Mouse (Mus musculus): ENCODE data around the gene Hyou1. TPM values are rescaled to one million over a fixed set of nuclear protein-coding genes. Genes with fewer than 3 reads are reported as not detected.
"Not testable (repeated sequence)": the region's sequence is repeated elsewhere in the genome, so short reads cannot be mapped to it uniquely, and the experiment has no call there.

The Hyou1 gene
- polyA plus RNA-seq, 1 experiment from 2014 or later = 35.8 TPM

- Histone ChIP-seq H3K36me3 (peaks cover 56% of the 10 kb centered on the region), H3K9me3 (replicated peaks) (no peaks in the 10 kb centered on the region), H3K4me3 (no peak overlapping the region), H3K27me3 (no peaks in the 10 kb centered on the region), H3K9ac (no peak overlapping the region), H3K4me1 (peaks cover 7% of the 10 kb centered on the region), H3K27ac (no peak overlapping the region), H3K4me2 (replicated peaks) (no peak overlapping the region)
- no peak for ATAC-seq (ENCODE audit: low FRiP score)
- WGBS = 83% methylated on average over 1 of the region's 1 CpGs
Observed at GRCm38 (mm10) chr9:44411601-44412130, 32.4 kb downstream of the Hyou1 start.

GRCm38 (mm10) chr9:44412306-44412705, 33.0 kb downstream of the Hyou1 start:
- H3K36me3 ChIP-seq = peaks cover 56% of the 10 kb centered on the region
- H3K27me3 ChIP-seq = no peaks in the 10 kb centered on the region
- H3K4me3 ChIP-seq = no peak overlapping the region
- WGBS = 87% methylated on average over 4 of the region's 4 CpGs
- H3K4me2 ChIP-seq (replicated peaks) = no peak overlapping the region
- no peak for ATAC-seq (ENCODE audit: low FRiP score)
- no peak overlapping the region for H3K27ac ChIP-seq
- no peaks in the 10 kb centered on the region for H3K9me3 ChIP-seq (replicated peaks)
- H3K4me1 ChIP-seq = peaks cover 11% of the 10 kb centered on the region
- no peak overlapping the region for H3K9ac ChIP-seq

DNA sequence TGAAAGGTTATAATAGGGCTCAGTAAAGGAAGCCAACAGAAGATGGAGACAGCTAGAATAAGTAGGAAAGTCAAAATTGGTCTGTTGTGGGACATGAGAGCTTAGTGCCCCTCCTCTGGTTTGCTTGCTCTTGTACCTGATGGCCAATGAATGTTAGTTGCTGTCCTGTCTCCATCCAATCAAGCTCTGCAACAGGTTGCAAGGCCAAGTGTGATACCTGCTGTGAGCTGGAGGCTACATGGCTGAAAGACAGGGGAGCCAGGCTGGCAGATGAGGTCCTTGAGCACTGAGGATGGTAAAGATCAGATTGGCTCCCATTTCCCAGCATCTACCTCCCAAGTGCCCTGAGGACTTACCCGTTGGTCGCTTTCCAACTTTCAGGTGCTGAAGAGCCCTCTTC, 33.5 kb downstream of the Hyou1 start:
- Histone ChIP-seq H3K9ac (no peak overlapping the region), H3K4me1 (peaks cover 14% of the 10 kb centered on the region), H3K9me3 (replicated peaks) (no peaks in the 10 kb centered on the region), H3K4me2 (replicated peaks) (no peak overlapping the region), H3K27ac (no peak overlapping the region), H3K4me3 (no peak overlapping the region), H3K36me3 (peaks cover 56% of the 10 kb centered on the region), H3K27me3 (no peaks in the 10 kb centered on the region)
- 82% methylated on average over 2 of the region's 2 CpGs for WGBS
- no peak for ATAC-seq (ENCODE audit: low FRiP score)

- H3K4me2 ChIP-seq (replicated peaks) = peak overlapping the region; percentile 93
- H3K9me3 ChIP-seq (replicated peaks) = no peaks in the 10 kb centered on the region
- no peaks in the 10 kb centered on the region for H3K27me3 ChIP-seq
- peaks cover 6% of the 10 kb centered on the region for H3K4me1 ChIP-seq
- H3K4me3 ChIP-seq = peak overlapping the region; percentile 80
- H3K36me3 ChIP-seq = peaks cover 22% of the 10 kb centered on the region
- ATAC-seq (ENCODE audit: low FRiP score) = peak; percentile 79
- H3K27ac ChIP-seq = peak overlapping the region; percentile 77; the same call in 1 of the 2 replicates
- peak overlapping the region; percentile 80 for H3K9ac ChIP-seq
- 9% methylated on average over 26 of the region's 26 CpGs for WGBS
Observed at GRCm38 (mm10) chr9:44417156-44417891, 38.0 kb downstream of the Hyou1 start.

GRCm38 (mm10) chr9:44417892-44418363, 38.6 kb downstream of the Hyou1 start:
- peaks cover 15% of the 10 kb centered on the region for H3K36me3 ChIP-seq
- peaks cover 6% of the 10 kb centered on the region for H3K4me1 ChIP-seq
- under 1% methylated on average over 38 of the region's 38 CpGs for WGBS
- peak overlapping the region; percentile 80 for H3K4me3 ChIP-seq
- no peaks in the 10 kb centered on the region for H3K27me3 ChIP-seq
- peak overlapping the region; percentile 93 for H3K4me2 ChIP-seq (replicated peaks)
- peak overlapping the region; percentile 77 for H3K27ac ChIP-seq
- no peaks in the 10 kb centered on the region for H3K9me3 ChIP-seq (replicated peaks)
- ATAC-seq (ENCODE audit: low FRiP score) = peak; percentile 89
- H3K9ac ChIP-seq = peak overlapping the region; percentile 80

- ATAC-seq (ENCODE audit: low FRiP score) = no peak
- Histone ChIP-seq H3K36me3 (peaks cover 10% of the 10 kb centered on the region; the same call in 1 of the 2 replicates), H3K27ac (peak within 1 kb of the TSS; percentile 77), H3K9ac (peak within 1 kb of the TSS; percentile 80), H3K27me3 (no peaks in the 10 kb centered on the region), H3K9me3 (replicated peaks) (no peaks in the 10 kb centered on the region), H3K4me3 (peak within 1 kb of the TSS; percentile 80), H3K4me2 (replicated peaks) (peak within 1 kb of the TSS; percentile 93), H3K4me1 (peaks cover 6% of the 10 kb centered on the region)
- WGBS = 84% methylated on average over 14 of the region's 14 CpGs
Observed at GRCm38 (mm10) chr9:44418519-44419385, 39.5 kb downstream of the Hyou1 start, which contains the start of gene Ccdc84. Gene Ccdc84 (minus strand): TSS chr9:44418569.

DNA sequence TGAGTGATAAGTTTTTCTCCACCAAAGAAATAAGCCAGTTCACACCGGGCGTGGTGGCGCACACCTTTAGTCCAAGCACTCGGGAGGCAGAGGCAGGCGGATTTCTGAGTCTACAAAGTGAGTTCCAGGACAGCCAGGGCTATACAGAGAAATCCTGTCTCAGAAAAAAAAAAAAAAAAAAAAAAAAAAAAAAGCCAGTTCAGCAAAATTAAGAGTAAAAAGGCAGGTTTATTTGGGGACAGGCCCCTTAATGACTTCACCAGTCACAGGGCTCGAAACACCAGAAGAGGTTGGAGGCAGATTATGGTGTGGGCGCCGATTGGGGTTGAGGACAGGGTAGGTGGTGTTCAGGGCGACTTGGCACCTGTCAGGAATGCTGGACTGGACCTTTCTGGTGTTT, 40.4 kb downstream of the Hyou1 start:
- not testable (repeated sequence) for ATAC-seq (ENCODE audit: low FRiP score); H3K36me3 ChIP-seq; H3K4me1 ChIP-seq; H3K27me3 ChIP-seq; H3K9ac ChIP-seq; H3K4me2 ChIP-seq (replicated peaks); H3K4me3 ChIP-seq; H3K27ac ChIP-seq; H3K9me3 ChIP-seq (replicated peaks)
- WGBS = 96% methylated on average over 9 of the region's 9 CpGs

DNA sequence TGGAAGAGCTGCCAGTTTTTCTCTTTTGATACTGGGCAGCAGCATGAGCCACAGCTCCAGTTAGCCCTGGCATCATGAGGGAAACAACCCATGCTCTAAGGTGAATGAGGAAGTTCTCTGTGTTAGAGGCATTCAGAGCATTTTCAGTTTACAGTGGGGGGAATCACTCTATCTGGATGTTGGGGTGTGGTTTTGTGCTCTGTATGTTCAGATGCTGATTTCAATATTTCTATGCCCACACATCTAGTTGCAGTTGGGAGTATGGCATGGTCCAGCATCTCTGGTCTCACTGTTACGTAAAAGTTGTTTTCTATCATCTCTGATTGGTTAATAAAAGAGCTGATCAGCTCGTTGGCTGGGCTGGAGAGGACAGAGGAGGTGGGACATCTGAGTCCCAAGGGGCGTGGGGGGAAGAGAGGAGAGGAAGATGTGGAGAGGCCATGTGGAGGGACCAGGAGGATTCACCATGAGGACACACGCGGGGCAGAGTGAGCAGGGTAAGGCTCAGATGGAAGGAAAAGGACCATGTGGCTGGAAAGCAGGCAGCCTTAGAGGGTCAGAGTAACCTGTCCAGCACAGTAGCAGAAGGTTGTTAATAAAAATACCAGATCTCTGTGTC, 41.1 kb downstream of the Hyou1 start:
- H3K4me2 ChIP-seq (replicated peaks) = no peak overlapping the region
- no peaks in the 10 kb centered on the region for H3K27me3 ChIP-seq
- 0 out of 2 replicates have a peak, but pooled peaks cover 4% of the 10 kb centered on the region for H3K36me3 ChIP-seq
- WGBS = 75% methylated on average over 5 of the region's 5 CpGs
- no peak for ATAC-seq (ENCODE audit: low FRiP score)
- H3K9ac ChIP-seq = no peak overlapping the region
- H3K9me3 ChIP-seq (replicated peaks) = no peaks in the 10 kb centered on the region
- H3K4me1 ChIP-seq = peaks cover 6% of the 10 kb centered on the region
- no peak overlapping the region for H3K4me3 ChIP-seq
- H3K27ac ChIP-seq = no peak overlapping the region

DNA sequence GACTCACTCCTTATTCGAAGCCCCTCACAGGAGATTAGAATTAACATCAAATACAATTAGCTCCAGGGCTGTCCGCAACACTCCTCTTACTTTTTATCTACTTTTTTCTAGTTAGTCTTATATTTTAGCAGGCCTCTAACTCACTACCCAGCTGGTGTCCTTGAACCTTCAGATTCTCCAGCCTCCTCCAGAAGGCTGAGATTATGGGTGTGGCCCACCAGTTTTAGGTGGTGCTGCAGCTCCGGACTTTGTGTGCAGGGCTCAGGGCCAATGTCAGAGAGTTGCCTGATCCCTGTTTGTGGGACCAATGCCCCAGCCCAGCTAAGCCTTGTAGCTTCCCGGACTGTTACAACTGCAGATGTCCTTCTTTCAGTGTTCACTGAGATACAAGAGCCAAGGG, 44.3 kb downstream of the Hyou1 start:
- no peak overlapping the region for H3K27ac ChIP-seq
- no peaks in the 10 kb centered on the region for H3K9me3 ChIP-seq (replicated peaks)
- no peaks in the 10 kb centered on the region for H3K27me3 ChIP-seq
- no peaks in the 10 kb centered on the region for H3K36me3 ChIP-seq
- no peak overlapping the region for H3K9ac ChIP-seq
- no peak for ATAC-seq (ENCODE audit: low FRiP score)
- WGBS = 90% methylated on average over 4 of the region's 4 CpGs
- H3K4me2 ChIP-seq (replicated peaks) = no peak overlapping the region
- H3K4me3 ChIP-seq = no peak overlapping the region
- no peaks in the 10 kb centered on the region for H3K4me1 ChIP-seq

- no peak overlapping the region for H3K4me2 ChIP-seq (replicated peaks)
- H3K9me3 ChIP-seq (replicated peaks) = no peaks in the 10 kb centered on the region
- no peaks in the 10 kb centered on the region for H3K27me3 ChIP-seq
- H3K4me1 ChIP-seq = peaks cover 4% of the 10 kb centered on the region; the same call in 1 of the 2 replicates
- no peak overlapping the region for H3K4me3 ChIP-seq
- H3K27ac ChIP-seq = no peak overlapping the region
- no peak overlapping the region for H3K9ac ChIP-seq
- ATAC-seq (ENCODE audit: low FRiP score) = no peak
- WGBS = 64% methylated on average over 5 of the region's 5 CpGs
- H3K36me3 ChIP-seq = no peaks in the 10 kb centered on the region
Observed at GRCm38 (mm10) chr9:44432577-44433185, 53.4 kb downstream of the Hyou1 start.

DNA sequence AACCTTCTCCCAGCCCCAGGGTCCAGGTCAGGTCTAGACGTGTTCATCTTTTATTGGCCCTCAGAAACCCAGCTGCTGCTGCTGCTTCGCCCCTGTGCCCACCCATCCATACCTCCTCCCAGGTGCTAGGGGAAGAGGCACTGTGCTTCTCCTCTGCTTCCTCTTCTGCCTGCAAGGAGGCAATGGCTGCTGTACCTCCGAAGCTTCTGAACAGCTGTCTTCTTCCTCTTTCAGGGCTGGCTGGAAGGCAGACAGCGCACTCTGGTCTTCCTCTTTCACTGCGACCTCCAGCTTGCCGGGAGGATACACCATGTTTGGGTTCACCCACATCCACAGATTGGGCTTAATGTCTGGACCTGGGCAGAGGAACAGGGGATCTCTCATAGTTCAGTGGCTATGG, 56.5 kb downstream of the Hyou1 start:
- Histone ChIP-seq H3K27me3 (no peaks in the 10 kb centered on the region), H3K4me2 (replicated peaks) (no peak overlapping the region), H3K4me3 (no peak overlapping the region), H3K36me3 (no peaks in the 10 kb centered on the region), H3K27ac (no peak overlapping the region), H3K9me3 (replicated peaks) (no peaks in the 10 kb centered on the region), H3K4me1 (peaks cover 4% of the 10 kb centered on the region; the same call in 1 of the 2 replicates), H3K9ac (no peak overlapping the region)
- ATAC-seq (ENCODE audit: low FRiP score) = no peak
- WGBS = 85% methylated on average over 6 of the region's 6 CpGs

All from hindbrain, embryonic 12.5 days (tissue).